Mouse (Mus musculus): ENCODE results near the gene Trio. TPM values are rescaled to one million over a fixed set of nuclear protein-coding genes. Genes with fewer than 3 reads are reported as not detected.

Gene Trio
- polyA plus RNA-seq, 1 experiment from 2014 or later, result 36.4 TPM

- ATAC-seq (ENCODE audit: low FRiP score), result no peak
- Histone ChIP-seq H3K27me3 (replicated peaks) (no peaks in the 10 kb centered on the region), H3K36me3 (peaks cover 83% of the 10 kb centered on the region), H3K9ac (replicated peaks) (no peak overlapping the region), H3K9me3 (replicated peaks) (no peaks in the 10 kb centered on the region), H3K27ac (replicated peaks) (peak overlapping the region; percentile 48), H3K4me2 (no peak overlapping the region), H3K4me1 (peaks cover 6% of the 10 kb centered on the region; the same call in 1 of the 2 replicates), H3K4me3 (replicated peaks) (no peak overlapping the region)
- WGBS, result 60% methylated on average over 10 of the region's 10 CpGs
Measured at GRCm38 (mm10) chr15:27817096-27817495, 208.6 kb downstream of the Trio start.

- Histone ChIP-seq H3K9me3 (replicated peaks) (no peaks in the 10 kb centered on the region), H3K36me3 (peaks cover 74% of the 10 kb centered on the region), H3K27me3 (replicated peaks) (no peaks in the 10 kb centered on the region), H3K4me3 (replicated peaks) (no peak overlapping the region), H3K27ac (replicated peaks) (peak overlapping the region; percentile 41; the same call in 1 of the 2 replicates), H3K9ac (replicated peaks) (no peak overlapping the region), H3K4me1 (peaks cover 19% of the 10 kb centered on the region), H3K4me2 (no peak overlapping the region)
- WGBS, result 74% methylated on average over 6 of the region's 6 CpGs
- no peak for ATAC-seq (ENCODE audit: low FRiP score)
Measured at GRCm38 (mm10) chr15:27814677-27815391, 210.8 kb downstream of the Trio start.

GRCm38 (mm10) chr15:27810793-27811488 lies 214.7 kb downstream of the Trio start:
- peaks cover 44% of the 10 kb centered on the region for H3K36me3 ChIP-seq
- H3K4me2 ChIP-seq, result no peak overlapping the region
- no peak for ATAC-seq (ENCODE audit: low FRiP score)
- H3K9me3 ChIP-seq (replicated peaks), result no peaks in the 10 kb centered on the region
- H3K4me1 ChIP-seq, result peaks cover 45% of the 10 kb centered on the region
- 38% methylated on average over 12 of the region's 12 CpGs for WGBS
- peak overlapping the region; percentile 29; the same call in 1 of the 2 replicates for H3K27ac ChIP-seq (replicated peaks)
- H3K4me3 ChIP-seq (replicated peaks), result no peak overlapping the region
- H3K9ac ChIP-seq (replicated peaks), result no peak overlapping the region
- H3K27me3 ChIP-seq (replicated peaks), result no peaks in the 10 kb centered on the region

GRCm38 (mm10) chr15:27810262-27810661 lies 215.4 kb downstream of the Trio start:
- Histone ChIP-seq H3K36me3 (peaks cover 44% of the 10 kb centered on the region), H3K4me1 (peaks cover 48% of the 10 kb centered on the region), H3K4me2 (no peak overlapping the region), H3K27me3 (replicated peaks) (no peaks in the 10 kb centered on the region), H3K27ac (replicated peaks) (peak overlapping the region; percentile 29; the same call in 1 of the 2 replicates), H3K9me3 (replicated peaks) (no peaks in the 10 kb centered on the region), H3K4me3 (replicated peaks) (no peak overlapping the region), H3K9ac (replicated peaks) (no peak overlapping the region)
- 43% methylated on average over 7 of the region's 7 CpGs for WGBS
- no peak for ATAC-seq (ENCODE audit: low FRiP score)

GRCm38 (mm10) chr15:27808596-27809276 lies 216.9 kb downstream of the Trio start:
- 45% methylated on average over 5 of the region's 5 CpGs for WGBS
- H3K9ac ChIP-seq (replicated peaks), result no peak overlapping the region
- no peak overlapping the region for H3K4me3 ChIP-seq (replicated peaks)
- no peaks in the 10 kb centered on the region for H3K27me3 ChIP-seq (replicated peaks)
- no peaks in the 10 kb centered on the region for H3K9me3 ChIP-seq (replicated peaks)
- peaks cover 51% of the 10 kb centered on the region for H3K4me1 ChIP-seq
- peak overlapping the region; percentile 42 for H3K27ac ChIP-seq (replicated peaks)
- 0 out of 2 replicates have a peak, but pooled peaks have one; percentile 10 for ATAC-seq (ENCODE audit: low FRiP score)
- H3K36me3 ChIP-seq, result peaks cover 44% of the 10 kb centered on the region
- H3K4me2 ChIP-seq, result no peak overlapping the region

GRCm38 (mm10) chr15:27806219-27806618 lies 219.4 kb downstream of the Trio start:
- ATAC-seq (ENCODE audit: low FRiP score), result peak; percentile 52
- Histone ChIP-seq H3K4me3 (replicated peaks) (no peak overlapping the region), H3K27ac (replicated peaks) (peak overlapping the region; percentile 52), H3K27me3 (replicated peaks) (no peaks in the 10 kb centered on the region), H3K9ac (replicated peaks) (no peak overlapping the region), H3K36me3 (peaks cover 27% of the 10 kb centered on the region), H3K4me1 (peaks cover 70% of the 10 kb centered on the region), H3K9me3 (replicated peaks) (no peaks in the 10 kb centered on the region), H3K4me2 (no peak overlapping the region)
- 59% methylated on average over 10 of the region's 10 CpGs for WGBS

GRCm38 (mm10) chr15:27805654-27806053 lies 220.0 kb downstream of the Trio start:
- no peaks in the 10 kb centered on the region for H3K9me3 ChIP-seq (replicated peaks)
- H3K27me3 ChIP-seq (replicated peaks), result no peaks in the 10 kb centered on the region
- no peak overlapping the region for H3K4me2 ChIP-seq
- H3K9ac ChIP-seq (replicated peaks), result no peak overlapping the region
- ATAC-seq (ENCODE audit: low FRiP score), result peak; percentile 10; the same call in 1 of the 2 replicates
- H3K36me3 ChIP-seq, result peaks cover 25% of the 10 kb centered on the region
- peaks cover 69% of the 10 kb centered on the region for H3K4me1 ChIP-seq
- WGBS, result 76% methylated on average over 16 of the region's 16 CpGs
- H3K27ac ChIP-seq (replicated peaks), result peak overlapping the region; percentile 39; the same call in 1 of the 2 replicates
- H3K4me3 ChIP-seq (replicated peaks), result no peak overlapping the region

GRCm38 (mm10) chr15:27804447-27804846 lies 221.2 kb downstream of the Trio start:
- Histone ChIP-seq H3K36me3 (peaks cover 30% of the 10 kb centered on the region), H3K27ac (replicated peaks) (peak overlapping the region; percentile 43; the same call in 1 of the 2 replicates)
- 83% methylated on average over 14 of the region's 14 CpGs for WGBS

GRCm38 (mm10) chr15:27803568-27804345 lies 221.9 kb downstream of the Trio start:
- Histone ChIP-seq H3K27ac (replicated peaks) (peak overlapping the region; percentile 43), H3K36me3 (peaks cover 30% of the 10 kb centered on the region)

More at GRCm38 (mm10) chr15:27804447-27804846, 221.2 kb downstream of the Trio start:
- no peaks in the 10 kb centered on the region for H3K9me3 ChIP-seq (replicated peaks)
- H3K9ac ChIP-seq (replicated peaks), result no peak overlapping the region
- no peak overlapping the region for H3K4me3 ChIP-seq (replicated peaks)
- no peaks in the 10 kb centered on the region for H3K27me3 ChIP-seq (replicated peaks)
- peaks cover 66% of the 10 kb centered on the region for H3K4me1 ChIP-seq
- no peak overlapping the region for H3K4me2 ChIP-seq
- no peak for ATAC-seq (ENCODE audit: low FRiP score)

GRCm38 (mm10) chr15:27802243-27802642 lies 223.4 kb downstream of the Trio start:
- H3K9me3 ChIP-seq (replicated peaks), result no peaks in the 10 kb centered on the region
- H3K4me3 ChIP-seq (replicated peaks), result no peak overlapping the region
- no peaks in the 10 kb centered on the region for H3K27me3 ChIP-seq (replicated peaks)
- H3K36me3 ChIP-seq, result peaks cover 34% of the 10 kb centered on the region
- H3K4me2 ChIP-seq, result no peak overlapping the region
- H3K27ac ChIP-seq (replicated peaks), result peak overlapping the region; percentile 43
- H3K9ac ChIP-seq (replicated peaks), result no peak overlapping the region
- peaks cover 72% of the 10 kb centered on the region for H3K4me1 ChIP-seq
- ATAC-seq (ENCODE audit: low FRiP score), result no peak
- 77% methylated on average over 12 of the region's 12 CpGs for WGBS

More at GRCm38 (mm10) chr15:27803568-27804345, 221.9 kb downstream of the Trio start:
- WGBS, result 79% methylated on average over 18 of the region's 18 CpGs
- Histone ChIP-seq H3K4me2 (no peak overlapping the region), H3K9me3 (replicated peaks) (no peaks in the 10 kb centered on the region), H3K27me3 (replicated peaks) (no peaks in the 10 kb centered on the region), H3K4me1 (peaks cover 62% of the 10 kb centered on the region), H3K4me3 (replicated peaks) (no peak overlapping the region), H3K9ac (replicated peaks) (no peak overlapping the region)
- no peak for ATAC-seq (ENCODE audit: low FRiP score)

GRCm38 (mm10) chr15:27801177-27801576 lies 224.5 kb downstream of the Trio start:
- Histone ChIP-seq H3K27ac (replicated peaks) (no peak overlapping the region; the same call in 1 of the 2 replicates), H3K9ac (replicated peaks) (no peak overlapping the region), H3K9me3 (replicated peaks) (no peaks in the 10 kb centered on the region), H3K27me3 (replicated peaks) (no peaks in the 10 kb centered on the region), H3K4me2 (no peak overlapping the region), H3K4me3 (replicated peaks) (no peak overlapping the region), H3K4me1 (peaks cover 70% of the 10 kb centered on the region), H3K36me3 (peaks cover 34% of the 10 kb centered on the region)
- WGBS, result 57% methylated on average over 4 of the region's 4 CpGs
- no peak for ATAC-seq (ENCODE audit: low FRiP score)

Measured in neural tube, embryonic 15.5 days (tissue).